Mouse (Mus musculus): ENCODE measurements around the gene Ddx59. TPM values are rescaled to one million over a fixed set of nuclear protein-coding genes. Genes with fewer than 3 reads are reported as not detected.

Ddx59 gene
- polyA plus RNA-seq (2017; shearing (Covaris generic)): 19.3 TPM

DNA sequence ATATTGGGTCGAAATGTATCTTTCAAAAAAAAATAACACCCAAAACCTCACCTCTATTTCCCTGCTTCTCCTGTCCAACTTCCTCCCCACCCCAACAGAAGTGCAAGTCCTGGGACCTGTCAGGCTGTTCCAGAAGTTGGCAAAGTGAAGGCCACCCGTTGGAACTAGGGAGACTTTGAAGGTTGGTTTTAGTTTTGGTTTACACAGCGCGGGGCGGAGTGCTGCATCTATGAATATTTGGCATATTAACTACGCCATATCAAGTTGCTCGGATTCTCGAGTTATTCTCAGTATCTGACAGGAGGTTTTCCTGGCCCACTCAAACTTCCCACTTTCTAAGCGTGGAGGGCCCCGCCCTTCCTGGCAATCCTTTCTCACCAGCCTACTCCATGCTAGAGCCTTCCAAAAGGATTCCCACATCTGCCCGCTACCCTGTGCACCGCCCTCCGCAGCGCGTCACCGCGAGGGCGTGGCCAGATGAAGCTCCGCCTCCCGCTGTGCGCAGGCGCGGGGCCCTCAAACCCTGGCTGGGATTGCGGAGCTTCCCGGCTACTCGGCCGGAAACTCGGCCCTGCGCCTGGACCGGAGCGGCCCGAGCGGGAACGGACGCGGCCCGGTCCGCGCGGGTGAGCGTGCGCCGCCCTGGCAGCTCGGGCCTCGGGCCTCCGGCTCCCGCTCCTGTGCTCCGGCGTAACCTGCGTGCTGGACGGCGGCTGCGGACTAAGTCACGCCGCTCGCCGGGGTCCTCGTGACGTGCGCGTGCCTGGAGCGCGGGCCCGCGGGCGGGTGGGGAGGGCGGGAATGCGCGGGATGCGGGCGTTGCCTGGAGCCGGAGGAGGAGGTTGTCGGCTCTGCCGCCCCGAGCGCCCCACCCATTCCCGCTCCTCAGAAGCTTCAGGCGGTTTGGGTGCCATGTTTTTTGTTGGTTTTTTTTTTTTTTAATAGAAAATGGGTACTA is at the start of gene Ddx59:
TSS of gene Ddx59 (plus strand) at position 474 of the 958 bp plus-strand sequence.

DNA sequence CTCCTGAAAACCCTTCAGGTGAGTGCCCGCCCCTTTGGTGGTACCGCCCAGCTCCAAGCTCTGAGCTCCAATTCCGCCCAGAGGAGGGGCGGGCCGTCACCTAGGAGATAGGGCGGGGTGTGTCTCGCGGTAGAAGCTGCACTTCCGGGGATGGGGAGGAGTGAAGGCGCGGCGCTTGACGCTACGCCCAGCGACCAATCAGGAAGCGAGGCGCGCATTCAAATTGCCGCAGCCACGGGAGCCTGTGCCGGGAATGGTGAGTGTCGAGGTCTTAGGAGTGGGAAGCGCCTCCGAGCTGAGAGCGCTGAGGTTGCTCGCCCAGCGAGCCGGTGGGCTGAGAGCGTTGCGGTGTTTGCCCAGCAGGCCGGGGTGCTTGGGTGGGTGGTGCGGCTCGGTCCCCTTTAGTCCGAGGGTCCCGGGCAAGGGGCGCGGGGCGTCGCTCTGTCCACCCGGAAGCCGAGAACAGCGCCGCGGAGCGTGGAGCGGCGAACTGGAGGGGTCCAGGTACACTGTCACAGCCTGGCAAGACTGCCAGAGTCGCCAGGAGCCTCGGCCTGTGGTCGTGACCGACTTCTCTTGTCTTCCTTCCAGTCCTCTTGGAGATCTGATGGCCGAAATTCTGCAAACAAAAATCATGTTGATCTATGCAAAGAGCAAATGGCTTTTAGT is 51.2 kb downstream of the Ddx59 start, which contains the start of gene Kif14:
TSS of gene Kif14 (plus strand) at position 201 of the 669 bp plus-strand sequence.

Other genes with a start within 250 kb of the Ddx59 start
- gene Mroh3, start 202.4 kb upstream of the Ddx59 start, polyA plus RNA-seq (2017; shearing (Covaris generic)): not detected
- not detected for gene Inava, start 181.0 kb upstream of the Ddx59 start, polyA plus RNA-seq (2017; shearing (Covaris generic))
- gene Gpr25, start 154.4 kb upstream of the Ddx59 start, polyA plus RNA-seq (2017; shearing (Covaris generic)): not detected
- gene Camsap2, start 69.2 kb upstream of the Ddx59 start, polyA plus RNA-seq (2017; shearing (Covaris generic)): 2.4 TPM
- 0.55 TPM for gene Kif14, start 51.1 kb downstream of the Ddx59 start, polyA plus RNA-seq (2017; shearing (Covaris generic))
- 20.0 TPM for gene Zfp281, start 209.6 kb downstream of the Ddx59 start, polyA plus RNA-seq (2017; shearing (Covaris generic))